Mouse (Mus musculus) erythroblast, embryonic 14.5 days (primary cell): ENCODE data around the gene Megf8. TPM values are rescaled to one million over a fixed set of nuclear protein-coding genes. Genes with fewer than 3 reads are reported as not detected.
A peak's percentile ranks its signal among the peaks of the same experiment; 100 is the strongest.

Experiments used
- H3K27me3 ChIP-seq: 2 replicates; pipeline ENCODE4 v1.6.1; 2012; ENCODE audit warnings: inconsistent platforms; ENCODE audit not compliant: control insufficient read depth
- H3K36me3 ChIP-seq: 2 replicates; pipeline ENCODE4 v1.6.1; 2012; ENCODE audit warnings: mild to moderate bottlenecking, inconsistent platforms; ENCODE audit not compliant: control insufficient read depth
- H3K4me1 ChIP-seq: 2 replicates; pipeline ENCODE4 v1.6.1; 2012; ENCODE audit warnings: inconsistent platforms; ENCODE audit not compliant: control insufficient read depth
- H3K4me3 ChIP-seq: replicated peaks from 2 replicates; pipeline ENCODE3; 2012; ENCODE audit warnings: moderate library complexity, mild to moderate bottlenecking, inconsistent platforms
- H3K9me3 ChIP-seq: 2 replicates; pipeline ENCODE4 v1.6.1; 2012; ENCODE audit warnings: low read length, inconsistent platforms, mixed read lengths; ENCODE audit not compliant: control insufficient read depth
- GATA1 ChIP-seq: IDR thresholded peaks from 2 replicates; pipeline ENCODE4 v1.6.1; 2012; ENCODE audit warnings: low read length, inconsistent platforms, mixed read lengths
- TAL1 ChIP-seq: IDR thresholded peaks from 3 replicates; pipeline ENCODE4 v1.6.1; 2012; ENCODE audit warnings: low read length, inconsistent platforms, mixed read lengths
- polyA plus RNA-seq: library from polyadenylated mRNA; stranded (reverse); fragments of >175 nt; gene quantifications from 2 replicates; pipeline ENCODE4 v1.2.3, GENCODE M21; 2012

Megf8 gene
- polyA plus RNA-seq, 1 experiment = 0.16 TPM

- no peaks in the 10 kb centered on the region for H3K27me3 ChIP-seq
- TF ChIP-seq TAL1 (no peak), GATA1 (no peak)
- H3K9me3 ChIP-seq = peaks cover 4% of the 10 kb centered on the region; the same call in 1 of the 2 replicates
- no peak overlapping the region for H3K4me3 ChIP-seq
- peaks cover 29% of the 10 kb centered on the region for H3K4me1 ChIP-seq
- peaks cover 55% of the 10 kb centered on the region for H3K36me3 ChIP-seq
Measured at GRCm38 (mm10) chr7:25294495-25294894, 22.5 kb upstream of the Megf8 start.

GRCm38 (mm10) chr7:25294960-25295722 is 21.8 kb upstream of the Megf8 start:
- peaks cover 29% of the 10 kb centered on the region for H3K4me1 ChIP-seq
- H3K4me3 ChIP-seq = no peak overlapping the region
- peaks cover 48% of the 10 kb centered on the region for H3K36me3 ChIP-seq
- no peaks in the 10 kb centered on the region for H3K9me3 ChIP-seq
- no peaks in the 10 kb centered on the region for H3K27me3 ChIP-seq
- no peak for TF ChIP-seq TAL1
- TF ChIP-seq GATA1 = no peak

GRCm38 (mm10) chr7:25296945-25297453 is 20.0 kb upstream of the Megf8 start:
- TF ChIP-seq TAL1 (no peak), GATA1 (no peak)
- peaks cover 4% of the 10 kb centered on the region for H3K27me3 ChIP-seq
- H3K9me3 ChIP-seq = no peaks in the 10 kb centered on the region
- H3K4me3 ChIP-seq = peak overlapping the region; percentile 75
- peaks cover 30% of the 10 kb centered on the region for H3K36me3 ChIP-seq
- H3K4me1 ChIP-seq = peaks cover 25% of the 10 kb centered on the region

GRCm38 (mm10) chr7:25297454-25298325 is 19.3 kb upstream of the Megf8 start, which contains the start of gene Pafah1b3:
TSS of gene Pafah1b3 (minus strand) at chr7:25297986.
- TF ChIP-seq TAL1 = no peak
- no peak for TF ChIP-seq GATA1
- no peaks in the 10 kb centered on the region for H3K9me3 ChIP-seq

GRCm38 (mm10) chr7:25301063-25301462 is 15.9 kb upstream of the Megf8 start, which contains the start of gene Prr19:
TSS of gene Prr19 (plus strand) at chr7:25301411.
- no peak within 1 kb of the TSS for H3K4me3 ChIP-seq
- no peaks in the 10 kb centered on the region for H3K36me3 ChIP-seq
- H3K9me3 ChIP-seq = no peaks in the 10 kb centered on the region
- peaks cover 29% of the 10 kb centered on the region for H3K4me1 ChIP-seq
- TF ChIP-seq GATA1 = no peak
- TF ChIP-seq TAL1 = no peak
- peaks cover 38% of the 10 kb centered on the region for H3K27me3 ChIP-seq

More at GRCm38 (mm10) chr7:25297454-25298325, 19.3 kb upstream of the Megf8 start, which contains the start of gene Pafah1b3:
- peaks cover 25% of the 10 kb centered on the region for H3K4me1 ChIP-seq
- H3K4me3 ChIP-seq = peak within 1 kb of the TSS; percentile 75
- peaks cover 23% of the 10 kb centered on the region for H3K36me3 ChIP-seq
- peaks cover 6% of the 10 kb centered on the region for H3K27me3 ChIP-seq

GRCm38 (mm10) chr7:25303003-25303684 is 13.8 kb upstream of the Megf8 start:
- TF ChIP-seq TAL1 (no peak), GATA1 (no peak)
- peaks cover 58% of the 10 kb centered on the region for H3K27me3 ChIP-seq
- H3K4me3 ChIP-seq = no peak overlapping the region
- H3K4me1 ChIP-seq = peaks cover 12% of the 10 kb centered on the region
- H3K36me3 ChIP-seq = no peaks in the 10 kb centered on the region
- no peaks in the 10 kb centered on the region for H3K9me3 ChIP-seq

GRCm38 (mm10) chr7:25303685-25304006 is 13.3 kb upstream of the Megf8 start:
- H3K36me3 ChIP-seq = no peaks in the 10 kb centered on the region
- peaks cover 63% of the 10 kb centered on the region for H3K27me3 ChIP-seq
- H3K4me3 ChIP-seq = no peak overlapping the region
- H3K9me3 ChIP-seq = no peaks in the 10 kb centered on the region
- peaks cover 11% of the 10 kb centered on the region for H3K4me1 ChIP-seq
- TF ChIP-seq GATA1 = no peak
- TF ChIP-seq TAL1 = no peak

GRCm38 (mm10) chr7:25305481-25305880 is 11.5 kb upstream of the Megf8 start:
- no peak overlapping the region for H3K4me3 ChIP-seq
- H3K9me3 ChIP-seq = no peaks in the 10 kb centered on the region
- TF ChIP-seq TAL1 = no peak
- TF ChIP-seq GATA1 = no peak
- H3K4me1 ChIP-seq = peaks cover 11% of the 10 kb centered on the region
- H3K27me3 ChIP-seq = peaks cover 78% of the 10 kb centered on the region
- H3K36me3 ChIP-seq = no peaks in the 10 kb centered on the region
